Mouse (Mus musculus) CD8-positive naive resting alpha-beta T cell, adult 57 days (primary cell): ENCODE results near the gene Cyp2b10. TPM values are rescaled to one million over a fixed set of nuclear protein-coding genes. Genes with fewer than 3 reads are reported as not detected.

ENCODE experiments used
- total RNA-seq: library from RNA; stranded (reverse); gene quantifications from one replicate; pipeline ENCODE4 v1.2.4, GENCODE M21; 2023

The Cyp2b10 gene
- total RNA-seq, result not detected

GRCm38 (mm10) chr7:25897411-25897810 is at the start of gene Cyp2b10:
Gene Cyp2b10 (plus strand): TSS chr7:25897620.

Other genes starting within 250 kb of the Cyp2b10 start
- 25.8 TPM for gene Bckdha, start 238.6 kb upstream of the Cyp2b10 start, total RNA-seq
- 51.6 TPM for gene Exosc5, start 238.5 kb upstream of the Cyp2b10 start, total RNA-seq
- not detected for gene Tmem91, start 222.5 kb upstream of the Cyp2b10 start, total RNA-seq
- 22.8 TPM for gene B9d2, start 216.8 kb upstream of the Cyp2b10 start, total RNA-seq
- gene Tgfb1, start 210.6 kb upstream of the Cyp2b10 start, total RNA-seq, result 123 TPM
- gene Ccdc97, start 178.5 kb upstream of the Cyp2b10 start, total RNA-seq, result 87.8 TPM
- gene Hnrnpul1, start 142.9 kb upstream of the Cyp2b10 start, total RNA-seq, result 208 TPM
- gene Axl, start 108.9 kb upstream of the Cyp2b10 start, total RNA-seq, result 5.1 TPM
- gene Cyp2s1, start 80.7 kb upstream of the Cyp2b10 start, total RNA-seq, result 5.0 TPM
- not detected for gene Cyp2b13, start 163.9 kb downstream of the Cyp2b10 start, total RNA-seq